Mouse (Mus musculus) small intestine, adult 2 months (tissue): ENCODE measurements around the gene Uba1y. TPM values are rescaled to one million over a fixed set of nuclear protein-coding genes. Genes with fewer than 3 reads are reported as not detected.
"Not testable (repeated sequence)": the region's sequence is repeated elsewhere in the genome, so short reads cannot be mapped to it uniquely, and the experiment has no call there.

Experiments
- H3K27ac ChIP-seq: fragments of 200-500 bp; 2 replicates; pipeline ENCODE4 v1.5.1; 2012; ENCODE audit warnings: low read depth, low read length, control low read depth, inconsistent platforms; ENCODE audit not compliant: insufficient read depth
- H3K27me3 ChIP-seq: fragments of 200-500 bp; 2 replicates; pipeline ENCODE4 v1.6.1; 2012; ENCODE audit warnings: mild to moderate bottlenecking, moderate library complexity, low read length, inconsistent platforms; ENCODE audit not compliant: control insufficient read depth, insufficient read depth
- H3K36me3 ChIP-seq: fragments of 200-500 bp; 2 replicates; pipeline ENCODE4 v1.6.1; 2012; ENCODE audit warnings: mild to moderate bottlenecking, low read length, control low read depth, inconsistent platforms; ENCODE audit not compliant: control insufficient read depth, insufficient read depth
- H3K4me1 ChIP-seq: fragments of 200-500 bp; 2 replicates; pipeline ENCODE4 v1.6.1; 2012; ENCODE audit warnings: low read length, inconsistent platforms, mixed read lengths; ENCODE audit not compliant: control insufficient read depth, insufficient read depth, insufficient read length
- H3K4me3 ChIP-seq: fragments of 200-500 bp; 2 replicates; pipeline ENCODE4 v1.5.1; 2012; ENCODE audit warnings: low read depth, mild to moderate bottlenecking, control low read depth, inconsistent platforms, low read length, moderate library complexity
- CTCF ChIP-seq: fragments of 200-500 bp; IDR thresholded peaks from 2 replicates; pipeline ENCODE4 v1.5.1; 2012; ENCODE audit warnings: low read depth, mild to moderate bottlenecking, control low read depth, inconsistent platforms, low read length, moderate library complexity, mixed read lengths; ENCODE audit not compliant: insufficient replicate concordance, insufficient read length; ENCODE audit errors: extremely low read depth
- POLR2A ChIP-seq: fragments of 200-500 bp; IDR thresholded peaks from 2 replicates; pipeline ENCODE4 v1.6.1; 2012; ENCODE audit warnings: low read depth, mild to moderate bottlenecking, control low read depth, inconsistent platforms, low read length, moderate library complexity
- WGBS: fragments of 180-500 bp; shearing (Covaris S2); methylation state at CpG from one replicate; pipeline ENCODE4 v1.1.7; 2018; 5-methylcytosine and 5-hydroxymethylcytosine counted together
- polyA plus RNA-seq: library from polyadenylated mRNA; depleted of rRNA; stranded (reverse); fragments of >200 nt; gene quantifications from 2 replicates; pipeline ENCODE4 v1.2.3, GENCODE M21; 2012; rRNA removed

Gene Uba1y
- polyA plus RNA-seq = not detected in 2 replicates

GRCm38 (mm10) chrY:818396-818795 lies at the start of gene Uba1y:
TSS of gene Uba1y (plus strand) at chrY:818649.
- Histone ChIP-seq H3K27ac (no peak within 1 kb of the TSS), H3K4me1 (no peaks in the 10 kb centered on the region), H3K4me3 (no peak within 1 kb of the TSS), H3K36me3 (no peaks in the 10 kb centered on the region), H3K27me3 (no peaks in the 10 kb centered on the region)
- TF ChIP-seq POLR2A (no peak), CTCF (no peak)
- WGBS = 86% methylated on average over 10 of the region's 15 CpGs

GRCm38 (mm10) chrY:797309-797708 lies 21.1 kb upstream of the Uba1y start, which contains the start of gene Zfy1:
TSS of gene Zfy1 (minus strand) at chrY:797409.
- not testable (repeated sequence) for H3K27ac ChIP-seq, H3K36me3 ChIP-seq, H3K27me3 ChIP-seq, H3K4me3 ChIP-seq, H3K4me1 ChIP-seq
- WGBS = no CpG with 5 or more reads among the region's 11 CpGs

GRCm38 (mm10) chrY:808991-809661 lies 9.3 kb upstream of the Uba1y start:
- Histone ChIP-seq H3K4me3 (peak overlapping the region; percentile 64), H3K36me3 (no peaks in the 10 kb centered on the region), H3K4me1 (0 out of 2 replicates have a peak, but pooled peaks cover 1% of the 10 kb centered on the region), H3K27me3 (no peaks in the 10 kb centered on the region), H3K27ac (peak overlapping the region; percentile 55; the same call in 1 of the 2 replicates)
- WGBS = 2% methylated on average over 12 of the region's 15 CpGs
- no peak for TF ChIP-seq POLR2A
- no peak for TF ChIP-seq CTCF

GRCm38 (mm10) chrY:872404-872803 lies 54.0 kb downstream of the Uba1y start:
- Histone ChIP-seq H3K27ac (no peak overlapping the region), H3K4me1 (no peaks in the 10 kb centered on the region), H3K27me3 (no peaks in the 10 kb centered on the region), H3K4me3 (no peak overlapping the region), H3K36me3 (no peaks in the 10 kb centered on the region)
- no peak for TF ChIP-seq POLR2A
- no peak for TF ChIP-seq CTCF

- TF ChIP-seq POLR2A (no peak), CTCF (no peak)
- Histone ChIP-seq H3K27ac (no peak overlapping the region), H3K36me3 (no peaks in the 10 kb centered on the region), H3K4me1 (no peaks in the 10 kb centered on the region), H3K27me3 (no peaks in the 10 kb centered on the region), H3K4me3 (no peak overlapping the region)
- WGBS = 43% methylated on average over 14 of the region's 18 CpGs
These were observed 54.6 kb downstream of the Uba1y start for GRCm38 (mm10) chrY:872855-873549.

Other genes starting within 250 kb of the Uba1y start
- not detected in 2 replicates for gene Zfy1, start 21.2 kb upstream of the Uba1y start, polyA plus RNA-seq
- gene Kdm5d, start 79.1 kb downstream of the Uba1y start, polyA plus RNA-seq = 4.5 TPM in 1 of 2 replicates, not detected in the other
- 3.8 TPM in 1 of 2 replicates, not detected in the other for gene Eif2s3y, start 191.9 kb downstream of the Uba1y start, polyA plus RNA-seq